Mouse (Mus musculus) kidney, embryonic 14.5 days (tissue): ENCODE results near the gene Fam107b. TPM values are rescaled to one million over a fixed set of nuclear protein-coding genes. Genes with fewer than 3 reads are reported as not detected.

Experiments
- ATAC-seq: fragments of 200-750 bp; cut with Nextera tagmentation; 2 replicates; pipeline ENCODE4 v1.8.0; 2017; ENCODE audit warnings: moderate number of reproducible peaks, mild to moderate bottlenecking, moderate TSS enrichment, moderate library complexity; ENCODE audit not compliant: low FRiP score, low TSS enrichment
- H3K27ac ChIP-seq: fragments of 300-500 bp; sonication (generic); 2 replicates; pipeline ENCODE4 v1.5.1; 2014; ENCODE audit warnings: low read depth, mild to moderate bottlenecking, low read length, moderate library complexity, mixed read lengths
- H3K27me3 ChIP-seq: fragments of 300-500 bp; sonication (generic); 2 replicates; pipeline ENCODE4 v1.6.1; 2014; ENCODE audit warnings: mild to moderate bottlenecking, low read length; ENCODE audit not compliant: control insufficient read depth, insufficient read depth
- H3K36me3 ChIP-seq: fragments of 300-500 bp; sonication (generic); 2 replicates; pipeline ENCODE4 v1.6.1; 2014; ENCODE audit warnings: low read length, mixed read lengths; ENCODE audit not compliant: control insufficient read depth, insufficient read depth
- H3K4me1 ChIP-seq: fragments of 300-500 bp; sonication (generic); 2 replicates; pipeline ENCODE4 v1.6.1; 2014; ENCODE audit warnings: low read length, mixed read lengths; ENCODE audit not compliant: control insufficient read depth, insufficient read depth
- H3K4me2 ChIP-seq: fragments of 300-500 bp; sonication (generic); replicated peaks from 2 replicates; pipeline ENCODE4 v1.6.1; 2014; ENCODE audit warnings: low read depth, mild to moderate bottlenecking, low read length
- H3K4me3 ChIP-seq: fragments of 300-500 bp; sonication (generic); 2 replicates; pipeline ENCODE4 v1.5.1; 2014; ENCODE audit warnings: mild to moderate bottlenecking, low read length
- H3K9ac ChIP-seq: fragments of 300-500 bp; sonication (generic); 2 replicates; pipeline ENCODE4 v1.6.1; 2014; ENCODE audit warnings: low read depth, mild to moderate bottlenecking, low read length, moderate library complexity
- H3K9me3 ChIP-seq: fragments of 300-500 bp; sonication (generic); 2 replicates; pipeline ENCODE4 v1.6.1; 2016; ENCODE audit warnings: low read length; ENCODE audit not compliant: control insufficient read depth
- WGBS: fragments of 180-500 bp; shearing (Covaris S2); extraction: QIAGEN DNeasy Blood & Tissue Kit; methylation state at CpG from one replicate; pipeline ENCODE4 v1.1.7; 2014; 5-methylcytosine and 5-hydroxymethylcytosine counted together
- polyA plus RNA-seq: library from polyadenylated mRNA; unstranded; fragments of >200 nt; fragmentation: Nextera tagmentation; extraction: Ambion mirVana; gene quantifications from 2 replicates; pipeline ENCODE4 v1.2.1, GENCODE M21; 2014

Gene Fam107b
- polyA plus RNA-seq, 1 experiment from 2014 or later = 77.0 TPM

- H3K27me3 ChIP-seq = no peaks in the 10 kb centered on the region
- H3K4me3 ChIP-seq = no peak overlapping the region
- H3K4me2 ChIP-seq = no peak overlapping the region
- H3K4me1 ChIP-seq = peaks cover under 1% of the 10 kb centered on the region; the same call in 1 of the 2 replicates
- no peak overlapping the region for H3K9ac ChIP-seq
- no peak for ATAC-seq
- H3K9me3 ChIP-seq = no peaks in the 10 kb centered on the region
- no peak overlapping the region for H3K27ac ChIP-seq
- H3K36me3 ChIP-seq = peaks cover 3% of the 10 kb centered on the region; the same call in 1 of the 2 replicates
- 89% methylated on average over 6 of the region's 6 CpGs for WGBS
Measured at GRCm38 (mm10) chr2:3771483-3771882, 201.2 kb downstream of the Fam107b start.

GRCm38 (mm10) chr2:3773089-3773488, 202.8 kb downstream of the Fam107b start:
- no peaks in the 10 kb centered on the region for H3K27me3 ChIP-seq
- no peak overlapping the region for H3K9ac ChIP-seq
- no peak overlapping the region for H3K4me3 ChIP-seq
- H3K27ac ChIP-seq = no peak overlapping the region
- H3K4me2 ChIP-seq = no peak overlapping the region
- no peak for ATAC-seq
- H3K36me3 ChIP-seq = peaks cover 5% of the 10 kb centered on the region; the same call in 1 of the 2 replicates
- no peaks in the 10 kb centered on the region for H3K4me1 ChIP-seq
- 78% methylated on average over 4 of the region's 4 CpGs for WGBS
- no peaks in the 10 kb centered on the region for H3K9me3 ChIP-seq

GRCm38 (mm10) chr2:3775569-3775968, 205.3 kb downstream of the Fam107b start:
- Histone ChIP-seq H3K4me2 (no peak overlapping the region), H3K27me3 (no peaks in the 10 kb centered on the region), H3K9ac (no peak overlapping the region), H3K36me3 (peaks cover 22% of the 10 kb centered on the region), H3K9me3 (no peaks in the 10 kb centered on the region), H3K4me1 (no peaks in the 10 kb centered on the region), H3K4me3 (no peak overlapping the region), H3K27ac (no peak overlapping the region)
- no peak for ATAC-seq
- WGBS = 94% methylated on average over 3 of the region's 3 CpGs

GRCm38 (mm10) chr2:3776045-3776444, 205.8 kb downstream of the Fam107b start:
- no peak overlapping the region for H3K4me3 ChIP-seq
- ATAC-seq = no peak
- H3K27ac ChIP-seq = no peak overlapping the region
- H3K27me3 ChIP-seq = no peaks in the 10 kb centered on the region
- no peaks in the 10 kb centered on the region for H3K4me1 ChIP-seq
- H3K9ac ChIP-seq = no peak overlapping the region
- H3K4me2 ChIP-seq = no peak overlapping the region
- H3K9me3 ChIP-seq = no peaks in the 10 kb centered on the region
- H3K36me3 ChIP-seq = peaks cover 23% of the 10 kb centered on the region

GRCm38 (mm10) chr2:3777696-3778095, 207.4 kb downstream of the Fam107b start:
- Histone ChIP-seq H3K4me2 (no peak overlapping the region), H3K4me1 (no peaks in the 10 kb centered on the region), H3K36me3 (peaks cover 23% of the 10 kb centered on the region), H3K4me3 (no peak overlapping the region), H3K9me3 (no peaks in the 10 kb centered on the region), H3K27me3 (no peaks in the 10 kb centered on the region), H3K9ac (no peak overlapping the region), H3K27ac (no peak overlapping the region)
- no peak for ATAC-seq
- WGBS = 87% methylated on average over 6 of the region's 6 CpGs

GRCm38 (mm10) chr2:3785546-3785945, 215.3 kb downstream of the Fam107b start:
- no peak overlapping the region for H3K9ac ChIP-seq
- no peak overlapping the region for H3K27ac ChIP-seq
- H3K36me3 ChIP-seq = peaks cover 1% of the 10 kb centered on the region; the same call in 1 of the 2 replicates
- H3K4me1 ChIP-seq = no peaks in the 10 kb centered on the region
- no peak overlapping the region for H3K4me3 ChIP-seq
- WGBS = 87% methylated on average over 8 of the region's 8 CpGs
- H3K27me3 ChIP-seq = no peaks in the 10 kb centered on the region
- H3K4me2 ChIP-seq = no peak overlapping the region
- no peaks in the 10 kb centered on the region for H3K9me3 ChIP-seq
- ATAC-seq = no peak

- Histone ChIP-seq H3K4me2 (no peak overlapping the region), H3K36me3 (no peaks in the 10 kb centered on the region), H3K27me3 (no peaks in the 10 kb centered on the region), H3K9me3 (no peaks in the 10 kb centered on the region), H3K9ac (no peak overlapping the region), H3K4me3 (no peak overlapping the region), H3K27ac (no peak overlapping the region), H3K4me1 (no peaks in the 10 kb centered on the region)
- no peak for ATAC-seq
Measured at GRCm38 (mm10) chr2:3787752-3788423, 217.6 kb downstream of the Fam107b start.

GRCm38 (mm10) chr2:3788424-3788786, 218.1 kb downstream of the Fam107b start:
- Histone ChIP-seq H3K9ac (no peak overlapping the region), H3K4me2 (no peak overlapping the region), H3K9me3 (no peaks in the 10 kb centered on the region), H3K4me1 (no peaks in the 10 kb centered on the region), H3K27me3 (no peaks in the 10 kb centered on the region), H3K36me3 (no peaks in the 10 kb centered on the region), H3K4me3 (no peak overlapping the region), H3K27ac (no peak overlapping the region)
- ATAC-seq = no peak
- 87% methylated on average over 3 of the region's 3 CpGs for WGBS

GRCm38 (mm10) chr2:3796543-3796942, 226.3 kb downstream of the Fam107b start:
- Histone ChIP-seq H3K27me3 (no peaks in the 10 kb centered on the region; the same call in 1 of the 2 replicates), H3K9ac (no peak overlapping the region), H3K36me3 (no peaks in the 10 kb centered on the region), H3K4me3 (no peak overlapping the region), H3K9me3 (no peaks in the 10 kb centered on the region), H3K4me1 (no peaks in the 10 kb centered on the region), H3K4me2 (no peak overlapping the region), H3K27ac (no peak overlapping the region)
- 76% methylated on average over 5 of the region's 5 CpGs for WGBS
- ATAC-seq = no peak
